Mouse (Mus musculus): ENCODE results near the gene Cpm.

Cpm gene

GRCm38 (mm10) chr10:117658522-117659429, 29.5 kb downstream of the Cpm start:
- DNase-seq (ENCODE audit: low read depth, low spot score) = peak; percentile 92

GRCm38 (mm10) chr10:117659430-117659813, 30.1 kb downstream of the Cpm start:
- peak; percentile 92 for DNase-seq (ENCODE audit: low read depth, low spot score)

DNA sequence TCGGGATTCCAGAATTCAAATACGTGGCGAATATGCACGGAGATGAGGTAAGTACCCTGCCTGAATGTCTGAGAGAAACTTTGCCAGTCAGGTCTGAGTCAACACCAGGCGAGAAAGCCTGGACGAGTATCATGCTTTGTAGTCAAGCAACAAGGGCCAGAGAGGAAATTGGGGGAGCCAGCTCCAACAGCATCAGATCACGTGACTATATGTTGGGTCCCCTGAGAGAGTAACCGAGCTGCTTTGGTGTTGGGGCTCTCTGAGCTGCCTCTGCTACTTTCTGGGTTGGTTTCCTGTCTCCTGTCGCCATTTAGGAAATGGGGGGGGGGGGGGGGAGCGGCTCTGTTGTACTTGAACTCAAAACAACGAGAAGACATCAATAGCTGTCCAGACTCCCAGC, 30.5 kb downstream of the Cpm start:
- DNase-seq (ENCODE audit: low read depth, low spot score) = no peak

GRCm38 (mm10) chr10:117662316-117663055, 33.2 kb downstream of the Cpm start:
- DNase-seq (ENCODE audit: low read depth, low spot score) = peak; percentile 92

DNA sequence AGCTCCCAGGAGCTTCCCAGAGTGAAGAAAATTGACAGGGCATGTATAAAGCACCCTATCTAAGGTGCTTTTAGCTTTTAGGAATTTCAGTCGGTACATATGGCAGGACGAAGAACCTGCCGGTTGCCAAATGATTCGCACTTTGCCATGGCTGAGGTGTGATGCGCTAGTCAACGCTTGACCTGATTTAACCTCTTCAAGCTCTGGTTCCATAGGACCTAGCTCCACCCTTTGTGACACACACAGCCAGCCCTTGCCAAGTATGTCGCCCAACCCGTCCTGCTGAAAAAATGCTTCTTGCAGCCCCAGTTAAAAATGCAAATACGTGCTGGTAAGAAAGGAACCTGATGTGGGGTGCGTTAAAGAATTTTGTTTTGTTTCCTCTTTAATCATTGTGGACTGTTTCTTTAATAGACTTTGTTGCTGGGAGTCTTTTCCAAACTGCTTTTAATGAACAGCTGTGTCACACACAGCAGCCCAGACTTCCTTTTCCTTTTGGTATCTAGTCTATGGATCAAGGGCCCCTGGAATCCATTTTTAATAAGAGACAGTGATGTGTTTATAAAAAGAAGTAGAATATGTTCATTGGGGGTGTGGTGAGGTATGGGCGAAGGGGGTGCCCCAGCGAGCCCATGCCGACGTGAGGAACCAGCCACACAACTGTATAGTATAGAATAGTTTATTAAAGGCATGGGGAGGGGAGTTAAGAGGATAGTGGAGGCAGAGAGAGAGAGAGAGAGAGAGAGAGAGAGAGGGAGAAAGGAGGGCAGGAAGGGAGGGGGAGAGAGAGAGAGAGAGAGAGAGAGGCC, 34.0 kb downstream of the Cpm start:
- DNase-seq (ENCODE audit: low read depth, low spot score) = no peak

DNA sequence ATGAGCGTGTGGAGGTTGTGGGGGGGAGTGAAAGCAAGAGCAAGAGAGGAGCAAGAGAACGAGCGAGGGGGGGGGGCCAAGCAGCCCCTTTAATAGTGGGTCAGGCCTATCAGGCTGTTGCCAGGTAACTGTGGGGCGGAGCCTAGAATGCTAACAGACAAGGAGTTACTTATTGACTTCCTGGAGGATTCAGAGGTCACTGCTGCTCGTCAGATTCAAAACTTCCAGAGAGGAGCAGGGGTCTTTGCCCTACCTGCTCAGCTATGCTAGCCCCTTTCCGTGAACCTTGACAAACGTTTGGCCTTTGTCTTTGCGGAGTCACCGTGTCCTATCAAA, 34.5 kb downstream of the Cpm start:
- DNase-seq (ENCODE audit: low read depth, low spot score) = no peak

- peak; percentile 93 for DNase-seq (ENCODE audit: low read depth, low spot score)
Observed at GRCm38 (mm10) chr10:117664208-117664925, 35.1 kb downstream of the Cpm start.

DNA sequence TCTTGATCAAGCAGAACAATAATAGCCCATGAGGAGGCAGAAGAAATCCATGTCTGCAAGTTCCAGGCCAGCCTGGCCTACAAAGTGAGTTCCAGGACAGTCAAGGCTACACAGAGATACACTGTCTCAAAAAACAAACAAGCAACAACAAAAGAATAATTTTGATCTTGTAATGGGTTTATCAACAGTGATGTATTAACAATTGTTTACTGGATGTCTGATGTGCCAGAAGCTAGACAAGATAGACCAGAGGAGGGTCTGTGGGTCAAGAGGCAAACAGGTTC, 35.6 kb downstream of the Cpm start:
- DNase-seq (ENCODE audit: low read depth, low spot score) = no peak

DNA sequence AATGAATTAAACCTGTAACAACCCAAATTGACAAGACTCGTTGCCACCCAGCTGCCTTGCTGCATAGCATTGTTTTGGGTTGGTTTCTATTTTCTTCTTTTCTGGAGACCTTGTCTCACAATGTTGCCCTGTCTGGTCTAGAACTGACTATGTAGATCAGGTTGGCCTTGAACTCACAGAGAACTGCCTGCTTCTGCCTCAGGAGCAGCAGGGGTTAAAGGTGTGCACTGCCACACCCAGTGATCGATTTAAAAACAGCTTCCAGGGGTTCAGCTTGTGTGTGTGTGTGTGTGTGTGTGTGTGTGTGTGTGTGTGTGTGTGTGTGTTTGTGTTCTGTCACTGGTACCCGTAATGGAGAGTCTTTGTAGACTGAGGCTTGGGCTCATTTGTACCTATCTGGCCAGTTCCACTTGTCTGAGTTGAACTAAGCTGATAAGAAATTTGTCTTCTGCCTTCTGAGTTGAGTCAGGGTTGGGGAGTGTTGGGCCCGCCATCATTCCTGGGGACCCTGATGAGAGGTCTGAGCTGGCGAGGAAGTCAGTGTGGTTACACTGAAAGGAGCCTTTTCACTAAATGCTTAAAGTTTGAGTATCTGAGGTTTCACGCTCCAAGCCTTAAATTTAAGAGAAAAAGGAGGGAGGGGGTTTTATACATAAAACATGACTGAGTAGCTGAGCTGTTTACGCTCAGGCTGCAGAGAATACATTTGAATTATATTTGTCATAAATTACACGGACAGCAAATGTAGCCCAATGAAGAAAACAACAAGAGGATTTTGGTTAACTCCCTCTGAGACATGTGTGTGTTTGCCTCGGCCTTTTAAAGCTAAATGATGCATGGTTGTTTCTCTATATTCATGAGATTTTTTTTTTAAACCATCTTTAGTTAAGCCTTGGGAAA, 36.3 kb downstream of the Cpm start:
- DNase-seq (ENCODE audit: low read depth, low spot score) = peak; percentile 94

DNA sequence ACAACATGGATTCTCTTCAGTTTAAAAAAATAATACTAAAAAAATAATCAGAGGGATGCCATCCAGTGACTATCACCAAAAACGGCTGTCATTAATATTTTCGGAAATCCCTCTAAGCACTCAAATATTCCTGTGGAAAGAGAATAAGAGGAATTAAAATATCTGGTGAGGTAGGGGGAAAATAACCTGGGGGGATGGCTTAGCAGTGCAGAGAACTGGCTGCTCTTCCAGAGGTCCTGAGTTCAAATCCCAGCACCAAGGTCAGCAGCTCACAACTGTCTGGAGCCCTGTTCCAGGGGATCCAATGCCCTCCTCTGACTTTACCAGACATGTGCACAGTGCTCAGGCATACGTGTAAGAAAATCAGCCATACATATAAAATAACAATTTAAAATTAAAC, 37.1 kb downstream of the Cpm start:
- peak; percentile 94 for DNase-seq (ENCODE audit: low read depth, low spot score)

- DNase-seq (ENCODE audit: low read depth, low spot score) = peak; percentile 92
Observed at GRCm38 (mm10) chr10:117666947-117667630, 37.8 kb downstream of the Cpm start.

- DNase-seq (ENCODE audit: low read depth, low spot score) = peak; percentile 92
Observed at GRCm38 (mm10) chr10:117667663-117668507, 38.6 kb downstream of the Cpm start.

DNA sequence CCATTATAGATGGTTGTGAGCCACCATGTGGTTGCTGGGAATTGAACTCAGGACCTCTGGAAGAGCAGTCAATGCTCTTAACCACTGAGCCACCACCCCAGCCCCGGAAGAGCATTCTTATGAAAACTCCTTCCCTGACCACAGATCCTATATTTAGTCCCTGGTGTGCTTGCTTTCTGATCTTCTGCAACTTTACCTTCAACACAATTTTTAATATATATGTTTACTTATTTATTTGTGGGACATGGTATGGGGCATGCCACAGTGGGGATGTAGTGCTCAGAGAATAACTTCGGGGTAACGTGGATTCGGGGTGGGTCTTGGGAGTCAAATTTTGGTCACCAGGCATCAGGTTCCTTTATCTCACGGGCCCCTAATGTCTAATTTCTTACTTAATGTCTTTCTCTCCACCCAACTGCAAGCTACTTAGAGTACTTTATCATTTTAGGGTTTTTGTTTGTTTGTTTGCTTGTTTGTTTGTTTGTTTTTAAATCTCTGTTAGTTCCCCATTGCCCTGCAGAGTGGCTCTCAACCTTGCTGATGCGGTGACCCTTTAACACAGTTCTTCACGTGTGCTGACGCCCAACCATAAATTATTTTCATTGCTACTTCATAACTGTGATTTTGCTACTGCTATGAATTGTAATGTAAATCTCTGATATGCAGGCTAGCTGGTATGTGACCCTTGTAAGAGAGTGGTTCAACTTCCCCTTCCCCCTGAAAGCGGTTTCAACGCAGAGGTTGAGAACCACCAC, 39.4 kb downstream of the Cpm start:
- DNase-seq (ENCODE audit: low read depth, low spot score) = peak; percentile 92

GRCm38 (mm10) chr10:117669449-117670090, 40.3 kb downstream of the Cpm start:
- DNase-seq (ENCODE audit: low read depth, low spot score) = peak; percentile 91

DNA sequence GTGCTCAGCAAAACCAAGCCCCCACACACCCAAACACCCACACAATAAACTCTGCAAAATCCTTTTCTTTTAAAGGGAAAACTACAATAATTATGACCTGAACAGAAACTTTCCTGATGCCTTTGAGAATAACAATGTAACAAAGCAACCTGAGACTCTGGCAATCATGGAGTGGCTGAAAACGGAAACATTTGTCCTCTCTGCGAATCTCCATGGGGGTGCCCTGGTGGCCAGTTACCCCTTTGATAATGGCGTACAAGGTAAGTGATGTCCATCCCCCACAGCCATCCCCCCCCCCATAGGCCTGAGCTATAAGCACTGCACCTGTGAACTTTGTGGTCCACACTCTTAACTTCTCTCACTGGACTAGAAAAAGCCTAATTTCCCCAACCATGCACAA, 40.8 kb downstream of the Cpm start:
- DNase-seq (ENCODE audit: low read depth, low spot score) = peak; percentile 91

DNA sequence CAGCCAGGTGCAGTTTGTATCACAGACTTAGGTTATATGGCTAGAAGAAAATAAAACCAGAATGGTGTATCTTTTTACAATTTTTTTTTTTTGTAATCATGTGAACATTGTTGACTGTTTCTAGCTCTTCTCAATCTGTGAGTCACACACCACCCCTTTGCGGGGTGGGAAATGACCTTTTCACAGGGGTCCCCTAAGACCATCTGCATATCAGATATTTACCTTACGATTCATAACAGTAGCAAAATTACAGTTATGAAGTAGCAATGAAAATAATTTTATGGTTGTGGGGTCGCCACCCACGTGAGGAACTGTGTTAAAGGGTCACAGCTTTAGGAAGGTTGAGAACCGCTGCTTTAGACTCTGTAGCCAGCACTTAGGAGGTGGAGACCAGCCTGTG, 41.5 kb downstream of the Cpm start:
- DNase-seq (ENCODE audit: low read depth, low spot score) = peak; percentile 91

- peak; percentile 91 for DNase-seq (ENCODE audit: low read depth, low spot score)
Observed at GRCm38 (mm10) chr10:117671266-117671665, 42.0 kb downstream of the Cpm start.
